Mouse (Mus musculus): ENCODE results near the gene Cyp1a1. TPM values are rescaled to one million over a fixed set of nuclear protein-coding genes. Genes with fewer than 3 reads are reported as not detected.

The Cyp1a1 gene
- total RNA-seq, 2 experiments from 2014 or later, result 0.15 to 0.39 TPM

Other genes starting within 250 kb of the Cyp1a1 start
- 1 to 10 TPM; 7.8 to 8.6 TPM for gene Ppcdc, start 247.8 kb upstream of the Cyp1a1 start, total RNA-seq (2021)
- 1 to 10 TPM; 5.7 TPM for gene Scamp5, start 219.9 kb upstream of the Cyp1a1 start, total RNA-seq (2021)
- 1 to 10 TPM in 1 of 2 experiments, under 1 TPM in 1; 0.92 to 2.0 TPM for gene Rpp25, start 183.9 kb upstream of the Cyp1a1 start, total RNA-seq (2021)
- gene Cox5a, start 166.7 kb upstream of the Cyp1a1 start, total RNA-seq (2021), result 1,000 to 10,000 TPM; 2,577 to 2,715 TPM
- 1 to 10 TPM; 8.1 to 9.2 TPM for gene Fam219b, start 150.4 kb upstream of the Cyp1a1 start, total RNA-seq (2021)
- gene Mpi, start 135.2 kb upstream of the Cyp1a1 start, total RNA-seq (2021), result 100 to 1,000 TPM; 118 to 140 TPM
- 10 to 100 TPM; 24.2 to 28.5 TPM for gene Scamp2, start 127.0 kb upstream of the Cyp1a1 start, total RNA-seq (2021)
- 1 to 10 TPM; 8.6 to 9.3 TPM for gene Ulk3, start 98.5 kb upstream of the Cyp1a1 start, total RNA-seq (2021)
- not detected for gene Cplx3, start 81.6 kb upstream of the Cyp1a1 start, total RNA-seq (2021)
- under 1 TPM; 0.15 to 0.23 TPM for gene Lman1l, start 67.2 kb upstream of the Cyp1a1 start, total RNA-seq (2021)
- gene Csk, start 34.3 kb upstream of the Cyp1a1 start, total RNA-seq (2021), result 10 to 100 TPM; 23.7 to 30.6 TPM
- not detected for gene Cyp1a2, start 4.2 kb upstream of the Cyp1a1 start, total RNA-seq (2021)
- gene Edc3, start 20.6 kb downstream of the Cyp1a1 start, total RNA-seq (2021), result 1 to 10 TPM; 4.7 to 6.6 TPM
- gene Clk3, start 77.9 kb downstream of the Cyp1a1 start, total RNA-seq (2021), result 10 to 100 TPM; 21.3 to 29.0 TPM
- 1 to 10 TPM; 3.7 to 4.9 TPM for gene Arid3b, start 148.9 kb downstream of the Cyp1a1 start, total RNA-seq (2021)
- gene Ubl7, start 223.1 kb downstream of the Cyp1a1 start, total RNA-seq (2021), result 10 to 100 TPM; 84.5 to 91.1 TPM